Mouse (Mus musculus) frontal cortex, postnatal 10 days (tissue): ENCODE measurements at regions not wholly inside any gene's neighbourhood (a gene's known extent, or its start where the extent isn't known, plus 50 kb on each side); places are given as distances from the start of the nearest gene placed in this dataset.

Experiments
- DNase-seq, 2 experiments: peaks; one replicate each; pipeline ENCODE4 v3.0.0; 2022; ENCODE audit warnings: low spot score in 2 of 2, mixed read lengths in 1 of 2

- no peak for DNase-seq
Observed at GRCm38 (mm10) chr5:119739386-119739785, 68.9 kb downstream of the Tbx3 start.

GRCm38 (mm10) chr5:119741116-119741515 lies 70.6 kb downstream of the Tbx3 start:
- peak; percentile 10 to 53 for DNase-seq

GRCm38 (mm10) chr5:119743733-119744132 lies 73.3 kb downstream of the Tbx3 start:
- no peak for DNase-seq

GRCm38 (mm10) chr5:119747038-119747437 lies 76.6 kb downstream of the Tbx3 start:
- no peak for DNase-seq

- no peak for DNase-seq
Observed at GRCm38 (mm10) chr5:119748667-119749066, 78.2 kb downstream of the Tbx3 start.

- no peak for DNase-seq
Observed at GRCm38 (mm10) chr5:119749153-119749552, 78.7 kb downstream of the Tbx3 start.

GRCm38 (mm10) chr5:119755782-119756181 lies 76.7 kb upstream of the Tbx5 start:
- DNase-seq, result no peak

GRCm38 (mm10) chr5:119758880-119759279 lies 73.6 kb upstream of the Tbx5 start:
- DNase-seq, result no peak

GRCm38 (mm10) chr5:119762102-119762501 lies 70.4 kb upstream of the Tbx5 start:
- no peak for DNase-seq

GRCm38 (mm10) chr5:119763337-119763736 lies 69.1 kb upstream of the Tbx5 start:
- no peak for DNase-seq

- no peak for DNase-seq
Observed at GRCm38 (mm10) chr5:119766372-119766771, 66.1 kb upstream of the Tbx5 start.

- no peak for DNase-seq
Observed at GRCm38 (mm10) chr5:119770951-119771350, 61.5 kb upstream of the Tbx5 start.

GRCm38 (mm10) chr5:119776106-119776887 lies 56.2 kb upstream of the Tbx5 start:
- no peak for DNase-seq

- DNase-seq, result no peak
Observed at GRCm38 (mm10) chr5:119777836-119778235, 54.6 kb upstream of the Tbx5 start.

- no peak for DNase-seq
Observed at GRCm38 (mm10) chr5:119781375-119781774, 51.1 kb upstream of the Tbx5 start.
